24 mouse cellular contexts compared by ENCODE assay signal in the genomic region with DNA sequence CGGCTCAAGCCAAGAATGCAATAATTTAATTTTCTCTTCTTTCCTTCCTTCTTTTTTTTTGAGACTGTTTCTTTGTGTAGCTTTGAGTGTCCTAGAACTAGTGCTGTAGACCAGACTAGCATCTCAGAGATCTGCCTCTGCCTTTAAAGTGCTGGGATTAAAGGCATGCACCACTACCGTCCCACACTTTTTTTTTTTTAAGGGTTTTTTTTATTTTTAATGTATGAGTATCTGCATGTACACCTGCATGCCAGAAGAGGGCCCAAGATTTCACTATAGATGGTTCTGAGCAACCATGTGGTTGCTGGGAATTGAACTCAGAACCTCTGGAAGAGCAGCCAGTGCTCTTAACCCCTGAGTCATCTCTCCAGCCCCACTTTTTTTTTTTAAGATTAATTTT. TPM values are rescaled to one million over a fixed set of nuclear protein-coding genes. Genes with fewer than 3 reads are reported as not detected.
"Had no signal": no experiment of that assay in that cellular context is flagged by ENCODE, and none has a peak within 500 bp of the region (broad histone marks: within the 10 kb centered on the region; RNA-seq: fewer than 3 reads in every experiment).

No protein-coding gene starts in this region.

- H3K9ac ChIP-seq: stomach, embryonic 15.5 days had no signal

- H3K9me3 ChIP-seq: kidney, embryonic 15.5 days; limb, embryonic 10.5 days; limb, embryonic 13.5 days; midbrain, embryonic 12.5 days; midbrain, embryonic 15.5 days; neural tube, embryonic 13.5 days; stomach, embryonic 15.5 days had no signal

- ATAC-seq: liver, postnatal 0 days; lung, postnatal 0 days had no signal

- DNase-seq: kidney, adult 8-10 months; kidney, postnatal 10 days; kidney, postnatal 36 days; layer of hippocampus, adult 9-11 months; liver; liver, postnatal 0 days; lung, embryonic 14.5 days; retina, postnatal 1 day; right cerebral cortex, postnatal 25 days; spleen, adult 18-20 months; thymus, adult 18-20 months; thymus, postnatal 36 days had no signal

- H3K27ac ChIP-seq: limb, embryonic 13.5 days; liver, embryonic 14.5 days had no signal

- H3K36me3 ChIP-seq: limb, embryonic 13.5 days; midbrain, embryonic 12.5 days; midbrain, embryonic 15.5 days; neural tube, embryonic 13.5 days; stomach, embryonic 15.5 days had no signal

- H3K27me3 ChIP-seq: kidney, embryonic 15.5 days; limb, embryonic 13.5 days; midbrain, embryonic 12.5 days; midbrain, embryonic 15.5 days; neural tube, embryonic 13.5 days; stomach, embryonic 15.5 days had no signal

RNA-seq across cellular contexts. Expression of gene Celf6, which starts 38.1 kb away (rescaled TPM):
- total RNA-seq: megakaryocyte, adult 5-6 weeks; neutrophil, adult 5-6 weeks had no signal
- polyA plus RNA-seq: limb, embryonic 10.5 days; liver, postnatal 0 days; macrophage had no signal
